Mouse (Mus musculus): ENCODE measurements around the gene Wdtc1. TPM values are rescaled to one million over a fixed set of nuclear protein-coding genes. Genes with fewer than 3 reads are reported as not detected.

Gene Wdtc1
- polyA plus RNA-seq, 1 experiment from 2014 or later, result 16.0 TPM

DNA sequence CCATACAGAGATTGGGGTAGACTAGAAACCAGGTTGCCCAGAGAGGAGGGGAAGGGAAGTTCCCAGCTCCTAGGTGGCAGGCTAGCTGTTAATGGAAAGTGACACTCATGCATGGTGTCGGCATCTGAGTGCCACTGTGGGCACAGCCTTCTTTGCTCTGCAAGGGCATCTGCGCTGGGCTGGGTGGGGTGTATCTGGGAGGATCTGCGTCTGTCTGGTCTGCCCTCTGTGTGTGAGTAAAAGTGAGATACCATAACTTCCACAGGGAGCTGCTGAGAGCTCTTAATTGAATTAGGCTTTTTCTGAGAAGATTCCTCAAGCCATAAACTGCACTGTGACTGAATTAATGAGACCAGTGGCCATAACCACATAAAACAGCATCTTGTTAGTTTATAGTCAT is 26.6 kb upstream of the Wdtc1 start:
- Histone ChIP-seq H3K4me3 (ENCODE audit: low read length) (no peak overlapping the region), H3K9ac (ENCODE audit: low read depth, low read length) (no peak overlapping the region), H3K27me3 (ENCODE audit: control insufficient read depth, insufficient read depth, low read length) (no peaks in the 10 kb centered on the region), H3K4me2 (replicated peaks; ENCODE audit: low read depth, low read length) (no peak overlapping the region), H3K36me3 (ENCODE audit: control insufficient read depth, insufficient read depth, low read length) (peaks cover under 1% of the 10 kb centered on the region; the same call in 1 of the 2 replicates), H3K27ac (ENCODE audit: low read depth, low read length) (no peak overlapping the region), H3K4me1 (ENCODE audit: control insufficient read depth, insufficient read depth, low read length) (peaks cover 37% of the 10 kb centered on the region), H3K9me3 (ENCODE audit: control insufficient read depth, low read length) (no peaks in the 10 kb centered on the region)
- 54% methylated on average over 3 of the region's 3 CpGs for WGBS
- no peak for ATAC-seq (ENCODE audit: low FRiP score, low TSS enrichment)

DNA sequence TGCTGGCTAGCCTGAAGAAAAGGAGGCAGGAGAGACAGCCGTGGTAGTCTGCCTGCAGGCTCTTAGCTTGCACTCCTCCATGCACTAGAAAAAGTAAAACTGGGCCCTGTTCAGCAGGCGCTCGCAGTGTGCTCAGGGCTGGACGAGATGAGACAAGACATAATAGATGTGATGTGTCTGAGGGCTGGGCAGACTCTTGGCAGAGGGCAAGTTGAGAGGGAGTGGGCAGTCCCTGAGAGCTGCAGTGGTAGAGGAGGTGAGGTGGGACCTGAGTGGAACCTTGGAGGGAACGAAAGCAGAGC is 25.7 kb upstream of the Wdtc1 start:
- peaks cover 3% of the 10 kb centered on the region; the same call in 1 of the 2 replicates for H3K36me3 ChIP-seq (ENCODE audit: control insufficient read depth, insufficient read depth, low read length)
- H3K4me1 ChIP-seq (ENCODE audit: control insufficient read depth, insufficient read depth, low read length), result peaks cover 37% of the 10 kb centered on the region
- H3K27ac ChIP-seq (ENCODE audit: low read depth, low read length), result peak overlapping the region; percentile 76; the same call in 1 of the 2 replicates
- WGBS, result 41% methylated on average over 5 of the region's 5 CpGs
- H3K9ac ChIP-seq (ENCODE audit: low read depth, low read length), result no peak overlapping the region
- H3K4me2 ChIP-seq (replicated peaks; ENCODE audit: low read depth, low read length), result no peak overlapping the region
- H3K9me3 ChIP-seq (ENCODE audit: control insufficient read depth, low read length), result no peaks in the 10 kb centered on the region
- ATAC-seq (ENCODE audit: low FRiP score, low TSS enrichment), result 0 out of 2 replicates have a peak, but pooled peaks have one; percentile 5
- no peaks in the 10 kb centered on the region for H3K27me3 ChIP-seq (ENCODE audit: control insufficient read depth, insufficient read depth, low read length)
- no peak overlapping the region for H3K4me3 ChIP-seq (ENCODE audit: low read length)

DNA sequence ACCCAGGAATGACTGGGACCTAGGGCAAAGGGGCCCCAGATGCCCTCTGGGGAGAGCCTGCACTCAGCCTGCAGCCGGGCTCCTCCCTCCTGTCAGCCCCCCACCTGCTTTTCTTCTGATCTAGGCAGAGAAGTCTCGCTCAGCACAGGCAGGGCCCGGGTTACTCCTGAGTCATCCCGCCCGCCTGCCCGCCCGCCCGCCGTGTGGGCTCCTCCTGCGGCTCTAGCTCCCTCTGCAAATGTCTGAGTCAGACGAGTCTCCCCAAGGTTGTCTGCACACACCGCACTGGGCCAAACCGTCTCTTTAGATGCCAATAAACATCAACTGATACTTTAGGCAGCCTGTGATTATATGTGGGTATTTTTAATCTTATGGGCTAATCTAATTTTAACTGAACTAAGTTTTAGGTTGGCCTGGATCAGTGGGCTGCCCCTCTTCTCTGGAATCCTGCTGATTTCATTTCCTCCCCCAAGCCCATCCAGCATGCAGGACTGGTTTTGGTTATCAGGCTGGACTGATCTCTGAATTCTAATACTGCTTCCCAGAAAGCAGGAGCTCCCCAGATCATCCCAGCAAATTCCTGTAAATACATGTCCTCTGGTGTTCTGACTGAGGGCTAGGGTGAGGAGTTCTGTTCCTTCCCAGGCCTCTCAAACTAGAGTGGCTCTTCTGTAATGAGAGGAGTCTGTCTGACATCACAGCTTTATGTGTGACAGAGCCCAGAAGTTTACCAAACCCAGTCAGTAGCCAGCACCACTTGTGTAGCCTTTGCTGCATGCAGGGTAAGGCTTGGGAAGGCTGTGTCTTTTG is 25.2 kb upstream of the Wdtc1 start:
- Histone ChIP-seq H3K36me3 (ENCODE audit: control insufficient read depth, insufficient read depth, low read length) (peaks cover 3% of the 10 kb centered on the region; the same call in 1 of the 2 replicates), H3K4me1 (ENCODE audit: control insufficient read depth, insufficient read depth, low read length) (peaks cover 41% of the 10 kb centered on the region), H3K27ac (ENCODE audit: low read depth, low read length) (peak overlapping the region; percentile 76), H3K9me3 (ENCODE audit: control insufficient read depth, low read length) (no peaks in the 10 kb centered on the region), H3K27me3 (ENCODE audit: control insufficient read depth, insufficient read depth, low read length) (no peaks in the 10 kb centered on the region), H3K4me3 (ENCODE audit: low read length) (no peak overlapping the region), H3K4me2 (replicated peaks; ENCODE audit: low read depth, low read length) (0 out of 2 replicates have a peak overlapping the region, but pooled peaks have one; percentile 2), H3K9ac (ENCODE audit: low read depth, low read length) (0 out of 2 replicates have a peak overlapping the region, but pooled peaks have one; percentile 28)
- WGBS, result 15% methylated on average over 13 of the region's 13 CpGs
- peak; percentile 48 for ATAC-seq (ENCODE audit: low FRiP score, low TSS enrichment)

DNA sequence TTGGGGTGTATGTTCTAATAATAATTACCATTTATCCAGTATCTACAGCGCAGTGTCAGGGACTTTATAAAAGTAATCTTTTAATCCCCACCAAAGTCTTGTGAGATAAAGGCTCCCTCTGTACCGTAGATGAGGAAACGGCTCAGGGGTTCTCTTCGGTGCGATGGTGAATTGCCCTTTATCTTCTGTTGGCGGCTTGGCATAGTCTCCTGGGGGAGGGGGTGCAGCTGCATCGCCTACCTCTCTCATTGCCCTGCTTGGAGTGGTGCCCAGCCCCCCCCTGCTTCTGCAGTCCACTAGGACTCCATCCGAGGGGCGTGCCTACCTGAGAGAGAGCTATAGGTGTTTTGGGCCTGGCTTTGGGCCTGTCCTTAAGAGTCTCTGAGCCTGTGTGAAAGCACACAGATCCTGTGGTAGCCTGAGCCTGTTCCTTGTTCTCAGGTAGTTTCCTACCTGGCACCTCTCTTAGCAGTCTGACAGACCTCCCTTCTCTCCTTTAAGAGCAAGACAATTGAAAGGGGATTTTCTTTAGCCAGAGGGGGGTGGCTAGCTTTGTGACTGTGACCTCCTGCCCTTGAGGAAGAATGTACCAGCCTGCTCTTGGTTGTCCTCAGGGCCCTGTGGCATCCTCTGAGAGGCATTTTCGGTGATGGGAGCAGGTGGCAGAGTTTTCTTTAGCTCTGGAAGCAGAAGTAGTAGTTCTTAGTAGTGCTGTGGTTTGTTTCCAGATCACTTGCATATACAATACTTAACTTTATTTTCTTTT is 22.7 kb upstream of the Wdtc1 start:
- H3K27me3 ChIP-seq (ENCODE audit: control insufficient read depth, insufficient read depth, low read length), result no peaks in the 10 kb centered on the region
- no peak overlapping the region for H3K9ac ChIP-seq (ENCODE audit: low read depth, low read length)
- peaks cover 63% of the 10 kb centered on the region for H3K4me1 ChIP-seq (ENCODE audit: control insufficient read depth, insufficient read depth, low read length)
- H3K27ac ChIP-seq (ENCODE audit: low read depth, low read length), result no peak overlapping the region
- WGBS, result 83% methylated on average over 10 of the region's 10 CpGs
- peaks cover 3% of the 10 kb centered on the region; the same call in 1 of the 2 replicates for H3K36me3 ChIP-seq (ENCODE audit: control insufficient read depth, insufficient read depth, low read length)
- H3K4me3 ChIP-seq (ENCODE audit: low read length), result no peak overlapping the region
- H3K9me3 ChIP-seq (ENCODE audit: control insufficient read depth, low read length), result no peaks in the 10 kb centered on the region
- ATAC-seq (ENCODE audit: low FRiP score, low TSS enrichment), result no peak
- H3K4me2 ChIP-seq (replicated peaks; ENCODE audit: low read depth, low read length), result no peak overlapping the region

DNA sequence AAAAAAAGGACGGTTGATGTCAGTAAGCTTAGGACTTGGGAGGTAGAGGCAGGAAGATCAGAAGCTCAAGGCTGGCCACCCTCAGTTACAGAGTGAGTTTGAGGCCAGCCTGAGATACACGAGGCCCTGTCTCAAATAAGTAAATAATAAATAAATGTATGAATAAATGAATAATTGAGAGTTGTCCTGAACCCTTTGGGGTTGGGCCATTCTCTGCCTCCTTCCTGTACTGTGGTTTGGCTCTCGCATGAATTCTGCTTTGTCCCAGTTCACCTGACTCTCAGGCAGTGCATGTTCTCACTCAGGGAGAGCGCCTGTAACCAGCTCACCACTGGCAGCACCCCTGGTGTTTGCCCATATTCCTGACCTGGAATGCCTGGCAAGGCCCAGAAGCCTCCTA is 20.7 kb upstream of the Wdtc1 start:
- peaks cover 3% of the 10 kb centered on the region; the same call in 1 of the 2 replicates for H3K36me3 ChIP-seq (ENCODE audit: control insufficient read depth, insufficient read depth, low read length)
- H3K4me1 ChIP-seq (ENCODE audit: control insufficient read depth, insufficient read depth, low read length), result peaks cover 56% of the 10 kb centered on the region
- H3K9me3 ChIP-seq (ENCODE audit: control insufficient read depth, low read length), result no peaks in the 10 kb centered on the region
- H3K27me3 ChIP-seq (ENCODE audit: control insufficient read depth, insufficient read depth, low read length), result no peaks in the 10 kb centered on the region
- H3K27ac ChIP-seq (ENCODE audit: low read depth, low read length), result no peak overlapping the region
- no peak overlapping the region for H3K4me2 ChIP-seq (replicated peaks; ENCODE audit: low read depth, low read length)
- WGBS, result 87% methylated on average over 4 of the region's 4 CpGs
- no peak for ATAC-seq (ENCODE audit: low FRiP score, low TSS enrichment)
- H3K4me3 ChIP-seq (ENCODE audit: low read length), result no peak overlapping the region
- no peak overlapping the region for H3K9ac ChIP-seq (ENCODE audit: low read depth, low read length)

DNA sequence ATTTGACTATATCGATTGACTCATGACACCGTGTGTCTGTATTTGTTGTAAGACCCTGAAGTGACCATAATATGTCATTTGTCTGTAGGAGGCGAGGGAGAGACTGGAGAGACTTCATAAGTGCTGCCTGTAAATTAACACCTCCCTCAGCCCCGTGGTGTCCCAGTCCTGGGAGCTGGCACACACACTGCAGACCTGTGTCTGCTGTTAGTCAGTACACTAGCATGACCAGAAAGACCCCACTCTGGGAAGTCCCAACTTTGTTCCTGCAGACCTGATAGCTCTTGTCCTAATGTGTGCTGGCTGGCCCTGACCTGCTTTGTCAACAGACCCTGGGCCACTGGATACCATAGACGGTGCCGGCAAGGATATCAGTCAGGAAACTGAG is 19.0 kb upstream of the Wdtc1 start:
- Histone ChIP-seq H3K9ac (ENCODE audit: low read depth, low read length) (peak overlapping the region; percentile 50; the same call in 1 of the 2 replicates), H3K27ac (ENCODE audit: low read depth, low read length) (no peak overlapping the region), H3K36me3 (ENCODE audit: control insufficient read depth, insufficient read depth, low read length) (peaks cover 3% of the 10 kb centered on the region; the same call in 1 of the 2 replicates), H3K27me3 (ENCODE audit: control insufficient read depth, insufficient read depth, low read length) (no peaks in the 10 kb centered on the region), H3K4me2 (replicated peaks; ENCODE audit: low read depth, low read length) (peak overlapping the region; percentile 56), H3K4me3 (ENCODE audit: low read length) (peak overlapping the region; percentile 87), H3K9me3 (ENCODE audit: control insufficient read depth, low read length) (no peaks in the 10 kb centered on the region), H3K4me1 (ENCODE audit: control insufficient read depth, insufficient read depth, low read length) (peaks cover 39% of the 10 kb centered on the region)
- 36% methylated on average over 6 of the region's 6 CpGs for WGBS
- no peak for ATAC-seq (ENCODE audit: low FRiP score, low TSS enrichment)

DNA sequence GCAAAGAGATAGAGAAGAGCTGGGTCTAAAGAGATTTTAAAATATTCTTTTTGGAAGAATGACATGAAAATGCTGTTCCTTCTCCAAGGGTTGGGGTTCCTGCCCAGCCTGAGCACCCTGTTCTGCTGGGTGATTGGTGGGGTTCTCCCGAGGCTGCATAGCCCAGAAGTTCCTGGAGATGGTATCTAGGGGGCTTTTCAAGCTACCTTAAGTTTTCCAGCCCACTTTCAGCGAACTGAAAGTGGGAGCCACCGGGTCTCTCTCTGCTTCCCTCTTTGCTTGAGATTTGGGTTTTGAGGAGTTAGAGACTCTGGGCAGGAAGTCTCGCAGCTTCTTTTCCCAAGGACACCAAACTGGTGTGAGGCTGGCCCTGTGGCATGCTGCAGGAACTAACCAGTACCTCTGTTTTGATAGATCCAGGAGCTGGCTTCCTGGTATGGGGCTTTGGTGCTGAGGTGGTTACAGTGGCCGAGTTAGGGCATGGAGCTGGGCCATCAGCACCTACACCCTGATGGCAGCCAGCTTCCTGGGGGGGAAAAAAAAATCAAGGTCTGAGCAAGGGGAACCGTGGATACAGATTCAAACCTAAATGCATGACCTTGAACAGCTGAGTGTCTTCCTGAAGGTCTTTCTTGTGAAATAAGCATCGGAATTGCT is 18.5 kb upstream of the Wdtc1 start:
- H3K4me2 ChIP-seq (replicated peaks; ENCODE audit: low read depth, low read length), result peak overlapping the region; percentile 56
- peak overlapping the region; percentile 87 for H3K4me3 ChIP-seq (ENCODE audit: low read length)
- no peak overlapping the region for H3K27ac ChIP-seq (ENCODE audit: low read depth, low read length)
- H3K9me3 ChIP-seq (ENCODE audit: control insufficient read depth, low read length), result no peaks in the 10 kb centered on the region
- H3K4me1 ChIP-seq (ENCODE audit: control insufficient read depth, insufficient read depth, low read length), result peaks cover 37% of the 10 kb centered on the region
- 62% methylated on average over 7 of the region's 7 CpGs for WGBS
- H3K27me3 ChIP-seq (ENCODE audit: control insufficient read depth, insufficient read depth, low read length), result no peaks in the 10 kb centered on the region
- peak overlapping the region; percentile 50 for H3K9ac ChIP-seq (ENCODE audit: low read depth, low read length)
- peaks cover 3% of the 10 kb centered on the region; the same call in 1 of the 2 replicates for H3K36me3 ChIP-seq (ENCODE audit: control insufficient read depth, insufficient read depth, low read length)
- no peak for ATAC-seq (ENCODE audit: low FRiP score, low TSS enrichment)

DNA sequence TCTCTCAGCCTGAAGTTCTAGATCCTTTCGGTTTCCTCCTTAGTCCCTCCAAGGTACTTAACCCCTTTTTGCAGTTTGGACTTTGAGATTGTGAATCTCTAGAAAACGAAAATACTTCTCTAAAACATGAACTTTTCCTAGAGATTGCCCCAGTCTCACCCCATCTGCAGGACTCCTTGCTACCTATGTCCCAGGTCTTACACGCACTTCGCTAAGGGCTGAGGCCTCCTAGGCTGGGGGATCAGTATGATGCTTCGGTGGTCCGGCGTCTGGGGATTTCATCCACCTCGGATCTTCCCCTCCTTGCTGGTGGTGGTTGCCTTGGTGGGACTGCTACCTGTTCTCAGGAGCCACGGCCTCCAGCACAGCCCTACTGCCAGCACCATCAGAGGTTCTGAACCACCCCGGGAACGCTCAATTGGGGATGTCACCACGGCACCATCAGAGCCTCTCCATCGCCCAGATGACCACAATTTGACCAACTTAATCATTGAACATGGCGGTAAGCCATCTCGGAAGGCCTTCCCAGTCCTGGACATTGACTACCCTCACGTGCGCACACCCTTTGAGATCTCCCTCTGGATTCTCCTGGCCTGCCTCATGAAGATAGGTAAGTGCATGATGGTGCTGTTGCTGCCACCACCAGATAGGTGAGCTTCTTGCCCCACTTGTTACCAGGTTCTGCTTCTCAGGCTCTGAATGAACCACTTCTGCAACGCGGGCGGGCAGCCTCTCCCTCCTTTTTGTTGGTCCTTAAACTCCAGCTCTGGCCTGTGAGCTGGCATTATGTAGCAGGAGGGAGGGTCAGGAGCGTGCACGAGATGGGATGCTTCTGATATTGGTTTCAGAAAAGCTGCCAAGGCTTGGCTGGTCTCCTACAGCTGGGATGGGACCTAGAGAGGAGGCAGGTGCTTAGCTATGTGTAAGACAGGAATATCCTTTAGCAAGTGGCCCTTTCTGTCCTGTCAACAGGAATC is 17.3 kb upstream of the Wdtc1 start:
- Histone ChIP-seq H3K4me1 (ENCODE audit: control insufficient read depth, insufficient read depth, low read length) (peaks cover 37% of the 10 kb centered on the region), H3K4me2 (replicated peaks; ENCODE audit: low read depth, low read length) (peak overlapping the region; percentile 56), H3K9me3 (ENCODE audit: control insufficient read depth, low read length) (no peaks in the 10 kb centered on the region), H3K27ac (ENCODE audit: low read depth, low read length) (no peak overlapping the region), H3K9ac (ENCODE audit: low read depth, low read length) (peak overlapping the region; percentile 95), H3K4me3 (ENCODE audit: low read length) (peak overlapping the region; percentile 87), H3K27me3 (ENCODE audit: control insufficient read depth, insufficient read depth, low read length) (no peaks in the 10 kb centered on the region), H3K36me3 (ENCODE audit: control insufficient read depth, insufficient read depth, low read length) (peaks cover 3% of the 10 kb centered on the region; the same call in 1 of the 2 replicates)
- ATAC-seq (ENCODE audit: low FRiP score, low TSS enrichment), result no peak
- 64% methylated on average over 22 of the region's 22 CpGs for WGBS
